19 mouse cellular contexts compared by ENCODE assay signal in genomic region chr1:134997568-134997967, GRCm38 (mm10).
"Had no signal": no experiment of that assay in that cellular context is flagged by ENCODE, and none has a peak within 500 bp of the region (broad histone marks: within the 10 kb centered on the region; RNA-seq: fewer than 3 reads in every experiment).

No protein-coding gene starts in this region.

- DNase-seq: liver, postnatal 0 days; lung, adult 2 months; lung, postnatal 14 days; lung, postnatal 36 days; retina, postnatal 1 day; right cerebral cortex, adult 18-20 months; thymus, adult 2 months; thymus, postnatal 25 days; thymus, postnatal 4 days had no signal

- ATAC-seq: liver, postnatal 0 days; lung, postnatal 0 days; midbrain, embryonic 15.5 days had no signal

- H3K4me2 ChIP-seq: liver, embryonic 15.5 days; lung, embryonic 15.5 days; midbrain, embryonic 12.5 days; midbrain, embryonic 15.5 days; neural tube, embryonic 12.5 days; stomach, embryonic 15.5 days had no signal

- H3K27ac ChIP-seq: liver, embryonic 15.5 days; lung, embryonic 15.5 days; macrophage; midbrain, embryonic 12.5 days; midbrain, embryonic 15.5 days; neural tube, embryonic 12.5 days; stomach, embryonic 15.5 days; stomach, postnatal 0 days had no signal

- H3K4me3 ChIP-seq: liver, embryonic 15.5 days; lung, embryonic 15.5 days; megakaryocyte, embryonic 14.5 days; midbrain, embryonic 12.5 days; midbrain, embryonic 15.5 days; neural tube, embryonic 12.5 days; stomach, embryonic 15.5 days had no signal

- H3K9me3 ChIP-seq: liver, embryonic 15.5 days; lung, embryonic 15.5 days; megakaryocyte, embryonic 14.5 days; midbrain, embryonic 12.5 days; midbrain, embryonic 15.5 days; neural tube, embryonic 12.5 days; stomach, embryonic 15.5 days had no signal

- H3K27me3 ChIP-seq: midbrain, embryonic 15.5 days; neural tube, embryonic 12.5 days; stomach, embryonic 15.5 days had no signal

- H3K4me1 ChIP-seq: liver, embryonic 15.5 days; lung, embryonic 15.5 days; neural tube, embryonic 12.5 days; stomach, embryonic 15.5 days had no signal

- H3K9ac ChIP-seq: liver, embryonic 15.5 days; liver, postnatal 0 days; lung, embryonic 15.5 days; midbrain, embryonic 12.5 days; midbrain, embryonic 15.5 days; neural tube, embryonic 12.5 days; stomach, embryonic 15.5 days had no signal

- H3K36me3 ChIP-seq: liver, embryonic 15.5 days; lung, embryonic 15.5 days; midbrain, embryonic 12.5 days; midbrain, embryonic 15.5 days; neural tube, embryonic 12.5 days; stomach, embryonic 15.5 days had no signal
